Mouse (Mus musculus): ENCODE measurements at regions not wholly inside any gene's neighbourhood (a gene's known extent, or its start where the extent isn't known, plus 50 kb on each side); places are given as distances from the start of the nearest gene placed in this dataset.

GRCm38 (mm10) chr14:99621538-99621937 is 323.0 kb downstream of the Klf5 start:
- no peak for DNase-seq

DNA sequence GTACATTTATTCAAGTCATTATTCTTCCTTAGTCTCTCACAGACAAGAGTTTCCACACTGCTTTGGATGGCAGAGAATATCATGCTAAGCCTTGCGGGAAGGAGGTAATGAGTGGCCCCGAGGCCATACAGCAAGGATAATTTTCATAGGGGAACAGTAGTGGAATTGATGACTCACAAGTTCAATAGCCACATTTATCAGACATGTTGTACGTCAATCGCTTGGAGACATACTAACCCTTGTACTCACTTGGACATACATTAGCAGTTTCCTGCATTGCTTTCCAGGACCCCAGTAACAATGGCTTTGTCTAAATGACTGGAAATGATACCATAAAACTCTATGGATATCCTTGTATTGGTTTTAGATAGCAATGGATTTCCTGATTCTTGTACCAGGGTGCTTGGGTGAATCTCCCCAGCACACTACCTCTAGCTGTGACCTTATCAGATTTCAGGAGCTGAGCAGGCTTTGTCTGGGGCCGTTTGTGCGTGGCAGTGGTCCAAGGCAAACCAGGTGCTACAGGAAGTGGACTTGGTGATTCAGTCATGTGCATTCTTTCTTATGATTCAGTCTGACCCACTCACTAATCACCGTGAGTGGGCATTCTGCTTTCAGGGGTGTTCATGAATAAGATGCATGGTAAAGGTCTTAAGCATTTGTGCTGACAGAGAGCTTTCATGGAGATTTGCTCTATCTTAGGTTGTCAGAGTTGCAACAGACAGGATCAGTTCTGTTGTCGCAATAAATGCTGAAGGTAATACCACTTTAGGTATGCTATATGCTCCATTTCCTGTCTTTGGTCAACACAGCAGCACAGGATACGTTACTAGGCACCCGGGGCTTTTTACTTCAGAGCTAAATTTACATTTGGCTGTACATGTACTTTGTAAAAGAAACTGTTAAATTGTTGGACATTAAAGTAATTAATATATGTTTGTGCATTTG is 326.2 kb downstream of the Klf5 start:
- no peak for DNase-seq

DNA sequence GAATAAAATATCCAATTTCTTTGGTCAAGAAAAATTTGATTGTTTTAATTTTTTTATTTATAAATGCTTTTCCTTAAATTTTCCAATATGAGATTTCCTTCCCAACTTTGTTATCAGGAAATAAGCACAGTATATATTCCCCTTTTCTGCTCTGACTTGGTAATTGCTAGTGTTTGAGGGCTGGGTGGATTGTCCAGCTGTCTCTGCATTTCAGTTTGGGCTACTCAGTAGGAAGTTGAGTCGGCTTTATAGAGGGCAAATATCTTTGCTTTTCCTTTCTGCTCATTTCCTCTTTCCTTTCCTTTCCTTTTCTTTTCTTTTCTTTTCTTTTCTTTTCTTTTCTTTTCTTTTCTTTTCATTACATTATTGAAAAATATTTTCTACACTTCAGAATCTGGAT is 329.1 kb downstream of the Klf5 start:
- DNase-seq = no peak

GRCm38 (mm10) chr14:99631092-99631491 is 332.6 kb downstream of the Klf5 start:
- no peak for DNase-seq

DNA sequence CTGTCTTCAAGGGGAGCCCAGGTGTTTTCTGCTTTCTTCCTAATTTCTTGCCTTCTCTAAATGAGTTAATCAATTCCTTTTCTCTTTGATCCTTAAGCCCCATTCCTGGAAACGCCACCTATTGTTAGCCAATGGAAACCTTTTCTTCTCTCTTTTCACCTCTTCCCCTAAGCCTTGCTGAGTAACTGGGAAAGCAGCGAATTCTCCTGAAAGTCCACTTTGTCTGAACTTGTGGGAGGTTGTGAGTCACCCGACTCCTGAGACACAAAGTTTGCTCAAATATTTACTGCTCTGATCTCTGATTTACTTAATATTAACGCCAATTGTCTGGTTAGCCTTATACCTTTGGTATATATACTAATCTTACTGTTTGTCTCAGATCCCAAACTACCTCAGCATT is 334.0 kb downstream of the Klf5 start:
- DNase-seq = no peak

DNA sequence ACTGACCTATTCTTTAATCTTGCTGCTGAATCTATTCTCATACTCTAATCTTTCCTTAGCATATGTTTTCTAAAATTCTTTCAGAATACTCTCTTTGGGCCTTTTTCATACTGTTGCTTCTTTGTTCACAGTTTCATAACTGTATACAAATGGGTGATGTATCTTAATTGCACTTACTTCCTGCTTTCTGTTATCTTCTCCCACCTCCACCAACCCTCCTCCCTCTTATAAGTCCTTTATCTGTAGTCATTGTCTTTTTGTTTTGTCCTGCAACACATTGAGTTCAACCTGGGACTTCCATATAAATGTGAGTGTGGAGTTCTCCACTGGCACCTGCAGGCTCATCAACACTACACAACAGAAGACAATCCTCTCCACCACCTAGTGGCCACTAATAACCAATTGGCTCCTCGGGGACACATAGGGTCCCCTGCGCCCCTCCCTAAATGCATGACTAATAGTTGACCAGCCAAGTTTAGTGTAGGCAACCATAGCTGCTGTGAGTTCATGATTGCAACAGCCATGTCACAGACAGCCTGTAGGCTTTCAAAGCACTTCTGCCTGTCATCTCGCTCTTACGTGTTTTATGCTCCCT is 337.2 kb downstream of the Klf5 start:
- DNase-seq = no peak

- no peak for DNase-seq
Observed at GRCm38 (mm10) chr14:99641475-99642453, 343.3 kb downstream of the Klf5 start.

- DNase-seq = no peak
Observed at GRCm38 (mm10) chr14:99646323-99646722, 347.8 kb downstream of the Klf5 start.

GRCm38 (mm10) chr14:99674399-99674798 is 375.9 kb downstream of the Klf5 start:
- no peak for DNase-seq

GRCm38 (mm10) chr14:99687062-99687806 is 388.7 kb downstream of the Klf5 start:
- DNase-seq = no peak

- no peak for DNase-seq
Observed at GRCm38 (mm10) chr14:99688415-99688814, 389.9 kb downstream of the Klf5 start.

DNA sequence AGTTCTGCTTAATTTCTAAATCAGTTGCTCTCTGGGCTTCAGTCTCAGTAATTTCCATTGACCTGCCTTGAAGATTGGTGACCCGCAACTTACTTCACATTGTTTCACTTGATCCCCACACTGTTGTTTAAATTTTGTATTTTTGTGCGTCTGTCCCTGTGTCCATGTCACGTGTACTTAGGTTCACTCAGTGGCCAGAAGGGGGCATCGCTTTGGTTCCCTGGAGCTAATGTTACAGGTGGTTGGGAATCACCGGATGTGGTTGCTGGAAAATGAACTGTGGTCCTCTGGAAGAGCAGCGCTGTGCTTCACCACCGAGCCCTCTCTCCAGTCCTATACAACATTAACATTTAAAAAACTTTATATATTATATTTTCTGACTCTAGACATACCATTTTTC is 397.8 kb downstream of the Klf5 start:
- no peak for DNase-seq

GRCm38 (mm10) chr14:99699545-99699944 is 401.1 kb downstream of the Klf5 start:
- no peak for DNase-seq

GRCm38 (mm10) chr14:99706004-99706403 is 407.5 kb downstream of the Klf5 start:
- DNase-seq = no peak

- no peak for DNase-seq
Observed at GRCm38 (mm10) chr14:99708066-99708465, 409.6 kb downstream of the Klf5 start.

DNA sequence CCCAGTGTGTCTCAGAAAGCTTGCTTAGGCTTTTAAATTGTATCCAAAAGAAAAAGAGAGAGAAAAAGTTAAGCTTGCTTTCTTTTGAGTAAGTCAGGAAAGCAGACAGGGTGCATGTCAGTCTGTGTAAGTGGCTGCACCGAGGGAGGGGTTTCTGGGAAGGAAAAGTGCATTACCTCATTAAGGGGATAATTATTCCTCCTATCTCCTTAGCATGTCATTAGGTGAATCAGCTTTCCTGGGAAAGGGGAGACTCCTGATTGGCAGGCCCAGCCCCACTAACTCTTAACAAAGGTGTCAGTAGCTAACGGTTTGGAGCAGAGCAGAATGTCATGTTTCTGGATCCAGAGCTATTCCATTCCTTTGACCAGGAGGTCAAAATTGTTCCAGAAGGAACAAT is 411.3 kb downstream of the Klf5 start:
- DNase-seq = no peak

DNA sequence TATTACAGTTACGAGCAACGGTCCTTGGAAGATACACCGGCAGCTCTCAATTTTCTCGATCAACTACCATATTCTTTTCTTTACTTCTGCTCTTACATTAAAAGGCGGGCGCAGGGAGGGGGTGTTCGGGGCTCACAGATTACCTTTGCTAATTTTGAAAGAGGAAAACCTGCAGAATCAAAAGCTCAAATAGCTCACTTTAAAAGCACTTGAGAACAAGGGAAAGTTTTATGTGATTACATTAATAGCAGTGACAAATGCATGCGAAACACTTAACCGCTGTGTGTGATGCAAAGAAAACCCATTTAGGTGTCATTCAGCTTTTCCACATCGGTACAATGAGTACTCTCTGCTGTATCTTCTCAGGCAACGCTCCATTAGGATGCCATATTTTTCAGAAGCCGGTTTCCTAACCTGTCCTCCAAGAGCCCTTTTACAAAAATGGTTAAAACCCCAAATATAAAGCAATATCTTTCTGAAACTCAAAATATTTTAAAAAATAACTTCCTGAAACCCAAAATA is 412.2 kb downstream of the Klf5 start:
- DNase-seq = no peak

GRCm38 (mm10) chr14:99712624-99713023 is 414.1 kb downstream of the Klf5 start:
- DNase-seq = no peak

- no peak for DNase-seq
Observed at GRCm38 (mm10) chr14:99713069-99713830, 414.8 kb downstream of the Klf5 start.

GRCm38 (mm10) chr14:99733474-99734199 is 435.1 kb downstream of the Klf5 start:
- DNase-seq = no peak

GRCm38 (mm10) chr14:99734200-99734567 is 435.7 kb downstream of the Klf5 start:
- no peak for DNase-seq

Measured in thymus, postnatal 14 days (tissue).